Mouse (Mus musculus) midbrain, embryonic 16.5 days (tissue): ENCODE measurements at regions not wholly inside any gene's neighbourhood (a gene's known extent, or its start where the extent isn't known, plus 50 kb on each side); places are given as distances from the start of the nearest gene placed in this dataset.

Experiments
- ATAC-seq: fragments of 200-750 bp; cut with Nextera tagmentation; 2 replicates; pipeline ENCODE4 v1.8.0; 2017; ENCODE audit warnings: moderate TSS enrichment
- H3K27ac ChIP-seq: fragments of 300-500 bp; sonication (generic); 2 replicates; pipeline ENCODE4 v1.5.1; 2014; ENCODE audit warnings: mild to moderate bottlenecking, low read length, mixed read lengths
- H3K27me3 ChIP-seq: fragments of 300-500 bp; sonication (generic); 2 replicates; pipeline ENCODE4 v1.6.1; 2014; ENCODE audit warnings: low read depth, low read length, mixed read lengths; ENCODE audit not compliant: control insufficient read depth, insufficient read depth
- H3K36me3 ChIP-seq: fragments of 300-500 bp; sonication (generic); 2 replicates; pipeline ENCODE4 v1.6.1; 2014; ENCODE audit warnings: mild to moderate bottlenecking, low read length, moderate library complexity, mixed read lengths; ENCODE audit not compliant: control insufficient read depth, insufficient read depth
- H3K4me1 ChIP-seq: fragments of 300-500 bp; sonication (generic); 2 replicates; pipeline ENCODE4 v1.6.1; 2014; ENCODE audit warnings: mild to moderate bottlenecking, low read length, mixed read lengths; ENCODE audit not compliant: control insufficient read depth, insufficient read depth
- H3K4me2 ChIP-seq: fragments of 300-500 bp; sonication (generic); 2 replicates; pipeline ENCODE4 v1.6.1; 2014; ENCODE audit warnings: mild to moderate bottlenecking, low read length, mixed read lengths
- H3K4me3 ChIP-seq: fragments of 300-500 bp; sonication (generic); 2 replicates; pipeline ENCODE4 v1.5.1; 2014; ENCODE audit warnings: low read depth, mild to moderate bottlenecking, low read length, moderate library complexity, mixed read lengths
- H3K9ac ChIP-seq: fragments of 300-500 bp; sonication (generic); 2 replicates; pipeline ENCODE4 v1.6.1; 2014; ENCODE audit warnings: low read depth, low read length, mixed read lengths
- H3K9me3 ChIP-seq: fragments of 300-500 bp; sonication (generic); replicated peaks from 2 replicates; pipeline ENCODE4 v1.6.1; 2014; ENCODE audit warnings: mild to moderate bottlenecking, low read length, mixed read lengths; ENCODE audit not compliant: control insufficient read depth, poor library complexity, severe bottlenecking
- WGBS: fragments of 180-500 bp; shearing (Covaris S2); extraction: QIAGEN DNeasy Blood & Tissue Kit; methylation state at CpG from one replicate; pipeline ENCODE4 v1.1.7; 2014; 5-methylcytosine and 5-hydroxymethylcytosine counted together

DNA sequence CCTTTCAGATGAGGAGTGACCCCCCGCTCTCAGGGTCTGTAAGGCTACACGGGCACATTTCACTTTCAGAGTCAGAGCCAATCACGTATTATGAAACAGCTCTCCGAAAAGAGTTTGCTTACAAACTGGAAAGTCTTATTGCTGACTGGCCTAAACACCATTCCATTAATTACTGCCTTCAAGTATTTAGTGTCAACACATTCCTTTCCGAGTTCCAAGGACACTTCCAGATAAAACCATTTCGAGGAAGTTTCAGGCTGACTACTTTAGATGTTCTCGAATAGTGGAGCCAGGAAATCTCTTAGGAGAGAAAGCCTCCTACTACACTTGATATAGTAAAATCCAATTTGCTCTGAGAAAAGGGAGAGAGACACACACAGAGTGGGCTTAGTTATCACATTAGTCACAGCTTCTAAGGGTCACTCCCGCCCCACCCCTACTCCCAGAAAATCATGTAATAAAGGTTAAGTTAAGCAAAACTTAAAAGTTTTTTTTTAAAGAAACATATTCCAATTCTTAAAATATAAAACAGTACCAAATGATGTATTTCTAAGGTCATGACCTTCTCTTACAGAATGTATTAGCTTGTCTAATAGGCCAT lies 136.3 kb upstream of the Gm4301 start:
- Histone ChIP-seq H3K36me3 (no peaks in the 10 kb centered on the region), H3K27me3 (no peaks in the 10 kb centered on the region), H3K4me2 (no peak overlapping the region), H3K4me1 (peaks cover 5% of the 10 kb centered on the region), H3K9ac (no peak overlapping the region), H3K27ac (no peak overlapping the region), H3K4me3 (no peak overlapping the region), H3K9me3 (no peaks in the 10 kb centered on the region)
- 34% methylated on average over 8 of the region's 8 CpGs for WGBS
- ATAC-seq, result no peak

DNA sequence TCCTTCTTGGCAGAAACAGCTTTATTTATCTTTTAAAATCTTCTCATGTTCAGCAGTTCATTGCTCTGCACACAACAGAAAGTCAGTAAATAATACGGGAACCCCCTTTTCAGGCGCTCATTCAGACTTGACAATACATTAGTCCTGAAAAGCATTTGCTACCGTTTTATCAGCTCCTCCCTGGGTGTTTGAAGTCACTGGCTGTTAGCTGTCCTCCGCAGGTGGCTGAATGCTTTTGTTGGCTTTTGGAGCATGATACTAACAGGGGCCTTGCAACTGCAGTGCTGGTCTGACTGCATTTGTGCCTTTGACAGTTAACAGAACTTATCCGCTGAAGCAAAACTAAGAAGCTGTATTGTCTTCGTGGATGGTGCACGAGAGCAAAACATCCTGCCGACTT lies 135.0 kb upstream of the Gm4301 start:
- Histone ChIP-seq H3K4me1 (peaks cover 5% of the 10 kb centered on the region), H3K4me3 (no peak overlapping the region), H3K27ac (no peak overlapping the region), H3K9ac (no peak overlapping the region), H3K27me3 (no peaks in the 10 kb centered on the region), H3K9me3 (no peaks in the 10 kb centered on the region), H3K4me2 (peak overlapping the region; percentile 22), H3K36me3 (no peaks in the 10 kb centered on the region)
- WGBS, result 3% methylated on average over 8 of the region's 8 CpGs
- ATAC-seq, result peak; percentile 45; the same call in 1 of the 2 replicates

DNA sequence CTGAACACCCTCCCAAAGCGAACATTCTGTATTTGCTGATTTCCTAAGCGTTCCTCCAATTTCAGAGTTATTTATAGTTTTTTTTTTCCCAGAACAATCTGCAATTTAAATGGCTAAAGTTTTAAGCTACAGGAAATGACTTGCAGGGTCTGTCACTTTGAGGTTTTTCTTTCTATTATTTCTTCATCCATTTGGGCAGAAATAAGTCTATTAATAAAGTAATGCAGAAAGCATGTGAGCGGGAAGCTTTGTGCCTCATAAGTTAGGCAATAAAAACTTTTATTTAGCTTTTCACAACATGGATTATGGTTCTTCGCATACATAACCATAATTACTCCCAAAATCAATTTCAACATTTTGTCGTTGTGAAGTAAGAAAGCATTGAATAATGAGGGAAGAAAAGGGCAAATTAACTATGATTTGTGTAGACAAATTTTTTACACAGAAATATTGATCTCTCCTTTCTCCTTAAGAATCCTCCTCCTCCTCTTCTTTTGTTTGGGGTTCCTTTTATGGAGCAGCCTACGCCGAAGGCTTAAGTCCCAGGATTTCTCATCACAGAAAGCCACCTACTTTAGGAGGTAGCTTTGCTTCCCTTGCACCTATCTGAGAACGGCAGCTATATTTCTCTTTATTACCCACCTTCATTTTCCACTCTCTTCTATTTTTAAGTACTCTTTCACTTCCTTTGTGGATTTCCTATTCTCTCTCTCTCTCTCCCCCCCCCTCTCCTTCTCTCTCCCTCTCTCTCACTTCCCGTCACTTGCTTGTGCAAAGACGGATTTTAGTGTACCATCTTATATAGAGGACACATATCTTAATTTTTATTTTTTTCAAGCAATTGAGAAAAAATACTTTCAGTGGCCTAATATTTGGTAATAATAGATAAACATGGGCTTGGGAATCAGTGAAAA lies 128.6 kb upstream of the Gm4301 start:
- H3K27ac ChIP-seq, result no peak overlapping the region
- no peak overlapping the region for H3K4me2 ChIP-seq
- 82% methylated on average over 10 of the region's 10 CpGs for WGBS
- H3K4me1 ChIP-seq, result no peaks in the 10 kb centered on the region
- H3K36me3 ChIP-seq, result no peaks in the 10 kb centered on the region
- no peak overlapping the region for H3K9ac ChIP-seq
- no peak overlapping the region for H3K4me3 ChIP-seq
- no peaks in the 10 kb centered on the region for H3K27me3 ChIP-seq
- no peak for ATAC-seq
- no peaks in the 10 kb centered on the region for H3K9me3 ChIP-seq

DNA sequence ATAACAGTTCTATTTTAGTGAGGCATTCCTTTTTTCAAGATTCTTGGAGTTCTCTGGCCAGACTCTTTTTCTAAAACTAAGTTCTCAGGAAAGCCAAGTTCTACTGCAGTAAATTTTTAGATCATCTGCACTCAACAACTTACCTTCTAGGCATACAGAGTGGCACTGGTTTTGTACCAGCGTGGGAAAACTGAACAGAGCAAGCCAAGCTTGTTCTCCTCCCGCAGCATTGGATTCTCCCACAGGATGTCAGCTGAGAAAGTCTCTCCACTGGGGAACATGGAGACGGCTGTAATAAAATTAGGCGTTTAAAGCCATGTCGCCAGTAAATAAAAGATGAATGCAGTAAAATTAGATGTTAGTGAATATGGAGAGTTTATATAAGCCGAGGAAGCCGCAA lies 124.8 kb upstream of the Gm4301 start:
- 85% methylated on average over 7 of the region's 7 CpGs for WGBS
- H3K4me3 ChIP-seq, result no peak overlapping the region
- no peak overlapping the region for H3K4me2 ChIP-seq
- H3K4me1 ChIP-seq, result no peaks in the 10 kb centered on the region
- H3K9ac ChIP-seq, result no peak overlapping the region
- H3K27ac ChIP-seq, result no peak overlapping the region
- H3K27me3 ChIP-seq, result no peaks in the 10 kb centered on the region
- no peaks in the 10 kb centered on the region for H3K36me3 ChIP-seq
- no peak for ATAC-seq
- H3K9me3 ChIP-seq, result no peaks in the 10 kb centered on the region

DNA sequence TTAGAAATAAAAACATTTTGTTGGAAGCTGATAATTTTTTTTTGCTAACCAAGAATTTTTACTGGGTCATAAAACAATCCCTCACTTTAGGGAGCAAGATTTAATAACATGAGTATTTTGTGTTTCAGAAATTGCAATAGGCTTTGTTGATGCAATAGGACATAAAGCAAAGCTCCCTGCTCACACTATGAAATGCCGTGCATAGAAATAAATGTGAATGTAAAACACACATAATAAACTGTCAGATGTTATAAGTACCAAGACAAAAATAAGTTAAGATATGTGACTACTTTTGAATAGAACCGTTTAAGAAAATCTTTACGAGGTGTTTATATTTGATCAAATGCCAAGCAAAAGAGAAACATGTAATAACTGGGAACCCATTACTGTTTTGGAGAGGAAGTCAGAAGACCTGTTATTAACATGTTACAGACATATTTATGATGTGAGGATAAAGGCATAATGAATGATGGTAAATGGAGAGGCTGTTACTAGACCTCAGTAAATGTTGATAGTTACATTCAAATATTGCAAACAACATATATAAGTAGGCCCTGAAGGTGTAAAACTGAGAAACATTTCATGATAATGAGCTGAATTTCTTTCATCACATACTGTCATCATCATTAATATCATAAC lies 110.9 kb upstream of the Gm4301 start:
- H3K4me1 ChIP-seq, result no peaks in the 10 kb centered on the region
- H3K36me3 ChIP-seq, result no peaks in the 10 kb centered on the region
- H3K9me3 ChIP-seq, result no peaks in the 10 kb centered on the region
- H3K4me3 ChIP-seq, result no peak overlapping the region
- H3K27me3 ChIP-seq, result no peaks in the 10 kb centered on the region
- H3K9ac ChIP-seq, result no peak overlapping the region
- no peak overlapping the region for H3K4me2 ChIP-seq
- no peak for ATAC-seq
- no peak overlapping the region for H3K27ac ChIP-seq
- WGBS, result 96% methylated on average over 3 of the region's 3 CpGs

DNA sequence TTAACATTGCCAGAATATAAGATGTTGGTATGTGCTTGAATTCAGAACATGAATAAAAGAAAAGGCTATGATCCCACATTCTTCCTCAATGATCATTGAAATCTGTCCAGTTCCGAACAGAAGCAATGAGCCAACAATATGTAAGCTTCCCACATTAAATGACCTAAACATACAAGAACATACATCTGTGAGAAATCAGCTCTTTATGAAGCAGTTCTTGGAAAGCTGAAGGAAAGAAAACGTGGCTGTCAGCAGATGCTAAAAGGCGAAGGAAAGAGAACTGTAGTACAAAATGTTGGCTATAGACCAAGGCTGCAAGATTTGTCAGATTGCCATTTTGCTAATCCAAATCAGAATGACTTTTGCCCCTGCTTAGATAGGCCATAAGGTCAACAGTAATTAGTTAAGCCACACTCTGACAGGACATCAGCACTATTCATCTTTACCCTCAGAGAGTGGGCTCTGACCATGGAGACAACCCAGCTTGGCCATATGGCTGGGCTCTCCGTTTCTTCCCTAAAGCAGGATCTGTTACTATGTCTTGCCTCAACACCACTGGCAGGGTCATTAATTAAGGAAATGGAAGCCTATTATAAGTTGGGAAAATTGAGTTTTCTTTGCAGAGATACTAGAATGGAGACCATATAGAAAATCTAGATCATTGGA lies 76.1 kb upstream of the Gm4301 start:
- no peak overlapping the region for H3K4me2 ChIP-seq
- no peak overlapping the region for H3K4me3 ChIP-seq
- H3K9me3 ChIP-seq, result no peaks in the 10 kb centered on the region
- H3K9ac ChIP-seq, result no peak overlapping the region
- H3K27me3 ChIP-seq, result no peaks in the 10 kb centered on the region
- H3K36me3 ChIP-seq, result no peaks in the 10 kb centered on the region
- H3K27ac ChIP-seq, result no peak overlapping the region
- no peaks in the 10 kb centered on the region for H3K4me1 ChIP-seq
- no peak for ATAC-seq
- WGBS, result 88% methylated on average over 4 of the region's 4 CpGs

DNA sequence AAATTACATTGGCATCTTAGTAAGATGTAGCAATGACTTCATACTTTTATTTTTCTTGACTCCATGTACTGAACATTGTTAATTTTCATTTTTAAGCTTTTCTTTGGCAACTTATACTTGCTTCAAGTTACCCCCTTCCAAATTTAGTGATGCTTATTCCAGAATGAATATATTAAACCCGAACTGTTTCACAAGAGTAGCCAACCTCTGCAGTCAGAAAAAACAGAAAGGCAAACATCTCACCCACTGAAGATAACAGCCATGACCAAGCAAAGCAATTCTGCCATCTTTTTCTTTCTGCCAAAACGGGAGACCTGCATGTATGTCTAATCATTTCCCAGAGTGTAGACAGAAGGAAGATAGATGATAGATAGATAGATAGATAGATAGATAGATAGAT lies 72.0 kb upstream of the Gm4301 start:
- no peak overlapping the region for H3K27ac ChIP-seq
- no peak overlapping the region for H3K4me2 ChIP-seq
- 79% methylated on average over 2 of the region's 2 CpGs for WGBS
- H3K36me3 ChIP-seq, result no peaks in the 10 kb centered on the region
- no peak overlapping the region for H3K9ac ChIP-seq
- ATAC-seq, result no peak
- no peaks in the 10 kb centered on the region for H3K4me1 ChIP-seq
- H3K9me3 ChIP-seq, result no peaks in the 10 kb centered on the region
- H3K27me3 ChIP-seq, result no peaks in the 10 kb centered on the region
- H3K4me3 ChIP-seq, result no peak overlapping the region

DNA sequence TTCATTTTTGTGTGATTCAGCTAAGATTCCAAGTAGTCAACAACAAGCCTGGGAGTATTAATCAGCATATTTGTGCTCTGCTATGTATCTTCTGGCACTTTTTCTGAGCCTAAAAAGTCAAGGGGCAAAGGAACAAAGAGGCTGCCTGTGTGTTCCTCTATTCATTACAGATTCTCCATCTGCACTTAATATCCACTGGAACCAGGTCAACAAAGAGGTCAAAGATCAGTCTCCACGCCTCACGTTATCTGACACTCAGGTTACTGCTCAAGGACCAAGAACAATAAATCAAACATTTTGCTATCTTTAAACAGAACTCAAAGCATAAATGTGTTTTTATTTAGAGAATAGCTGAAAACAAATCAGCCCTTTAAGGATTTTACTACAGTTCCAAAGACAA lies 71.4 kb upstream of the Gm4301 start:
- Histone ChIP-seq H3K4me2 (no peak overlapping the region), H3K4me3 (no peak overlapping the region), H3K9me3 (no peaks in the 10 kb centered on the region), H3K27me3 (no peaks in the 10 kb centered on the region), H3K9ac (no peak overlapping the region), H3K4me1 (no peaks in the 10 kb centered on the region), H3K36me3 (no peaks in the 10 kb centered on the region), H3K27ac (no peak overlapping the region)
- ATAC-seq, result no peak
- 22% methylated on average over 2 of the region's 2 CpGs for WGBS

DNA sequence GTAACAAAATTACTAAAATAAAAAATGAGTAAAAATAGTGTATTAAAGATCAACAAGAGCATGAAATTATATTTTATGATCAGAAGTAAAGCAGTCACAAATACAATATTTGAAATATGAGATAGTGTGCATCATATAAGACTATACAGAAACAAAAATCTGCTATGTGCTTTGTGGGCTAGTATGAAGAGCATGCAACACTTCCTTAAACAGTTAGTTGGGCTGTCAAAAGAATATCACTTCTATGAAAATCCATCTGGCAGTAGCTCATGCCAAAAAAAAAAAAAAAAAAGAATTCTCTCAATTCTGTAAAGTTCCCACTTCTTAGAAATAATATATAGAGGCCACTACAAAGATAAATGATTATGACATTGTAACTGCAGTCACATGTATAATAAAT lies 53.0 kb upstream of the Gm4301 start:
- no peaks in the 10 kb centered on the region for H3K4me1 ChIP-seq
- H3K27ac ChIP-seq, result no peak overlapping the region
- ATAC-seq, result no peak
- no peaks in the 10 kb centered on the region for H3K36me3 ChIP-seq
- H3K4me3 ChIP-seq, result no peak overlapping the region
- H3K9ac ChIP-seq, result no peak overlapping the region
- H3K4me2 ChIP-seq, result no peak overlapping the region
- H3K9me3 ChIP-seq, result no peaks in the 10 kb centered on the region
- H3K27me3 ChIP-seq, result no peaks in the 10 kb centered on the region
